19 mouse cellular contexts compared by ENCODE assay signal in the genomic region with DNA sequence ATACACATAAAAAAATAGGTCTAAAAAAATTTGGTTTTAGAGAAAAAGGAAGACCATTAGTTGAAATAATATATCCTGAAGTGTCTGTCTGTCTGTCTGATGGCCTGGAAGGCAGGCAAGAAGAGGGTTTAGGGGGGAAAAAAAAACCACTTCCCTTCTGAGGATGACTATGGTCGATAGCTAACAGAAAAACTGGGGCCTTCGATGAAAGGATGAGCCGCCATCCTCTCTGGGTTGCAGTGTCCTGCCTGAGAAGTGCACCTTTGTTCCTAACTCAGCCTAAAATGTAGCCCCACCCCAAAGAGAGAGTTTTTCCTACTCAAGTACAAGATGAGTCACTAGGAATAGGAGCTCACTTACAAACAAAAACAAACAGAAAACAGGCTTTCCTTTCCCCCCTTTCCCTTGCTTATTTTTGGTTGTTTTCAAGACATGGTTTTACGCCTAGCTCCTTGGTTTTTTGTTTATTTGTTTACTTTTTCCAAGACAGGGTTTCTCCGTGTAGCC. TPM values are rescaled to one million over a fixed set of nuclear protein-coding genes. Genes with fewer than 3 reads are reported as not detected.
A peak's percentile ranks its signal among the peaks of the same experiment; 100 is the strongest.
DNase-seq lines count a peak whose midpoint lies in the region; ATAC-seq and TF ChIP-seq lines count a peak whose summit lies in the region.
"Had no signal": no experiment of that assay in that cellular context is flagged by ENCODE, and none has a peak within 500 bp of the region (broad histone marks: within the 10 kb centered on the region; RNA-seq: fewer than 3 reads in every experiment).

No protein-coding gene starts in this region.

- no peak for ATAC-seq in liver, embryonic 11.5 days (replicated peaks; ENCODE audit: low FRiP score)
- no peak for ATAC-seq in stomach, postnatal 0 days (ENCODE audit: low FRiP score, low TSS enrichment)
- no peak for ATAC-seq in midbrain, embryonic 11.5 days (ENCODE audit: low FRiP score)
- no peak for ATAC-seq in kidney, embryonic 16.5 days (ENCODE audit: low FRiP score, low TSS enrichment)
- ATAC-seq: forebrain, embryonic 13.5 days had no signal

- H3K4me2 ChIP-seq in liver, embryonic 11.5 days = no peak overlapping the region
- H3K4me2 ChIP-seq in stomach, postnatal 0 days (replicated peaks; ENCODE audit: low read depth) = no peak overlapping the region
- H3K4me2 ChIP-seq in midbrain, embryonic 11.5 days = no peak overlapping the region
- H3K4me2 ChIP-seq in kidney, embryonic 16.5 days (replicated peaks; ENCODE audit: low read depth, low read length) = no peak overlapping the region
- H3K4me2 ChIP-seq: forebrain, embryonic 13.5 days; hindbrain, embryonic 14.5 days; neural tube, embryonic 12.5 days had no signal

- H3K36me3 ChIP-seq in liver, adult 2 months (ENCODE audit: control insufficient read depth, insufficient read depth, low read length) = no peaks in the 10 kb centered on the region
- 0 out of 2 replicates have a peak, but pooled peaks cover 2% of the 10 kb centered on the region for H3K36me3 ChIP-seq in liver, embryonic 11.5 days (ENCODE audit: control insufficient read depth, insufficient read depth, low read length)
- no peaks in the 10 kb centered on the region for H3K36me3 ChIP-seq in stomach, postnatal 0 days (ENCODE audit: control insufficient read depth, insufficient read depth, low read length)
- H3K36me3 ChIP-seq in midbrain, embryonic 11.5 days (ENCODE audit: control insufficient read depth, insufficient read depth, low read length) = no peaks in the 10 kb centered on the region
- no peaks in the 10 kb centered on the region for H3K36me3 ChIP-seq in kidney, embryonic 16.5 days (ENCODE audit: insufficient read depth, low read length)

- no peak for TF ChIP-seq CTCF in cerebellum, adult 2 months (IDR thresholded peaks at IDR 0.05; ENCODE audit: borderline replicate concordance, insufficient read depth, low read depth, low read length)
- TF ChIP-seq CTCF in liver, adult 2 months (IDR thresholded peaks at IDR 0.05; ENCODE audit: low read depth, low read length) = no peak
- TF ChIP-seq CTCF in stomach, postnatal 0 days (IDR thresholded peaks at IDR 0.05; ENCODE audit: low read depth) = no peak

- TF ChIP-seq EP300 in stomach, postnatal 0 days (optimal IDR thresholded peaks at IDR 0.05) = no peak

- WGBS in cerebellum, adult 2 months = 71% methylated on average over 5 of the region's 5 CpGs
- WGBS in liver, adult 2 months = 76% methylated on average over 5 of the region's 5 CpGs
- 36% methylated on average over 5 of the region's 5 CpGs for WGBS in liver, embryonic 11.5 days
- WGBS in stomach, postnatal 0 days = 74% methylated on average over 5 of the region's 5 CpGs
- WGBS in midbrain, embryonic 11.5 days = 80% methylated on average over 5 of the region's 5 CpGs
- 52% methylated on average over 5 of the region's 5 CpGs for WGBS in kidney, embryonic 16.5 days

- peaks cover 43% of the 10 kb centered on the region for H3K4me1 ChIP-seq in cerebellum, adult 2 months (ENCODE audit: control insufficient read depth, insufficient read depth, low read length)
- H3K4me1 ChIP-seq in liver, adult 2 months (ENCODE audit: control insufficient read depth, insufficient read depth, low read length) = peaks cover 17% of the 10 kb centered on the region
- peaks cover 29% of the 10 kb centered on the region for H3K4me1 ChIP-seq in liver, embryonic 11.5 days (replicated peaks; ENCODE audit: control insufficient read depth, insufficient read depth, low read length)
- H3K4me1 ChIP-seq in stomach, postnatal 0 days (replicated peaks; ENCODE audit: control insufficient read depth, insufficient read depth) = peaks cover 6% of the 10 kb centered on the region; the same call in 1 of the 2 replicates
- no peaks in the 10 kb centered on the region for H3K4me1 ChIP-seq in midbrain, embryonic 11.5 days (ENCODE audit: control insufficient read depth, insufficient read depth, low read length)
- H3K4me1 ChIP-seq in kidney, embryonic 16.5 days (ENCODE audit: insufficient read depth, low read length) = peaks cover 15% of the 10 kb centered on the region

- peak overlapping the region; percentile 31; the same call in 1 of the 2 replicates for H3K27ac ChIP-seq in cerebellum, adult 2 months (ENCODE audit: insufficient read depth, low read length)
- H3K27ac ChIP-seq in liver, adult 2 months (replicated peaks; ENCODE audit: insufficient read depth, low read depth, low read length) = peak overlapping the region; percentile 18; the same call in 1 of the 2 replicates
- H3K27ac ChIP-seq in liver, embryonic 11.5 days (ENCODE audit: low read depth, low read length) = 0 out of 2 replicates have a peak overlapping the region, but pooled peaks have one; percentile 38
- H3K27ac ChIP-seq in stomach, postnatal 0 days (replicated peaks) = peak overlapping the region; percentile 5; the same call in 1 of the 2 replicates
- no peak overlapping the region for H3K27ac ChIP-seq in midbrain, embryonic 11.5 days (ENCODE audit: low read depth, low read length)
- no peak overlapping the region for H3K27ac ChIP-seq in kidney, embryonic 16.5 days (ENCODE audit: low read length)
- H3K27ac ChIP-seq: forebrain, embryonic 13.5 days; heart, embryonic 10.5 days; hindbrain, embryonic 14.5 days; macrophage; neural tube, embryonic 12.5 days had no signal

- H3K9me3 ChIP-seq in liver, embryonic 11.5 days (ENCODE audit: control insufficient read depth, low read length) = no peaks in the 10 kb centered on the region
- H3K9me3 ChIP-seq in stomach, postnatal 0 days (ENCODE audit: control insufficient read depth, low read length) = no peaks in the 10 kb centered on the region
- H3K9me3 ChIP-seq in midbrain, embryonic 11.5 days (ENCODE audit: control insufficient read depth, low read length) = no peaks in the 10 kb centered on the region
- H3K9me3 ChIP-seq in kidney, embryonic 16.5 days (ENCODE audit: low read length) = no peaks in the 10 kb centered on the region
- H3K9me3 ChIP-seq: forebrain, embryonic 13.5 days; heart, embryonic 10.5 days; neural tube, embryonic 12.5 days had no signal

- H3K4me3 ChIP-seq in cerebellum, adult 2 months (replicated peaks; ENCODE audit: insufficient read depth, low read depth, low read length) = no peak overlapping the region
- H3K4me3 ChIP-seq in liver, adult 2 months (ENCODE audit: insufficient read depth, low read depth, low read length) = no peak overlapping the region
- no peak overlapping the region for H3K4me3 ChIP-seq in liver, embryonic 11.5 days (ENCODE audit: low read depth, low read length)
- no peak overlapping the region for H3K4me3 ChIP-seq in stomach, postnatal 0 days (ENCODE audit: low read depth, low read length)
- H3K4me3 ChIP-seq in midbrain, embryonic 11.5 days (ENCODE audit: low read depth, low read length) = no peak overlapping the region
- H3K4me3 ChIP-seq in kidney, embryonic 16.5 days (ENCODE audit: low read length) = no peak overlapping the region
- H3K4me3 ChIP-seq: forebrain, embryonic 13.5 days; heart, embryonic 10.5 days; neural tube, embryonic 12.5 days had no signal

- TF ChIP-seq POLR2A in cerebellum, adult 2 months (IDR thresholded peaks at IDR 0.05; ENCODE audit: borderline replicate concordance, insufficient read depth, low read length) = no peak
- TF ChIP-seq POLR2A in liver, adult 2 months (IDR thresholded peaks at IDR 0.05; ENCODE audit: extremely low read depth, insufficient read depth, low read length) = no peak

- H3K9ac ChIP-seq in liver, adult 2 months (ENCODE audit: low read depth, low read length) = no peak overlapping the region
- no peak overlapping the region for H3K9ac ChIP-seq in liver, embryonic 11.5 days (ENCODE audit: low read depth, low read length)
- no peak overlapping the region for H3K9ac ChIP-seq in stomach, postnatal 0 days (ENCODE audit: low read length)
- no peak overlapping the region for H3K9ac ChIP-seq in midbrain, embryonic 11.5 days (ENCODE audit: low read length)
- no peak overlapping the region for H3K9ac ChIP-seq in kidney, embryonic 16.5 days (replicated peaks; ENCODE audit: low read length)
- H3K9ac ChIP-seq: forebrain, embryonic 13.5 days; hindbrain, embryonic 14.5 days; neural tube, embryonic 12.5 days had no signal

- peaks cover 13% of the 10 kb centered on the region; the same call in 1 of the 2 replicates for H3K79me2 ChIP-seq in liver, adult 2 months (ENCODE audit: control insufficient read depth, insufficient read depth, low read length)

- H3K27me3 ChIP-seq in cerebellum, adult 2 months (ENCODE audit: control insufficient read depth, insufficient read depth, low read length) = no peaks in the 10 kb centered on the region
- H3K27me3 ChIP-seq in liver, adult 2 months (ENCODE audit: control insufficient read depth, insufficient read depth, low read length) = no peaks in the 10 kb centered on the region
- no peaks in the 10 kb centered on the region for H3K27me3 ChIP-seq in liver, embryonic 11.5 days (replicated peaks; ENCODE audit: control insufficient read depth, insufficient read depth, low read length)
- no peaks in the 10 kb centered on the region for H3K27me3 ChIP-seq in stomach, postnatal 0 days (ENCODE audit: control insufficient read depth, insufficient read depth, low read length)
- H3K27me3 ChIP-seq in midbrain, embryonic 11.5 days (ENCODE audit: control insufficient read depth, insufficient read depth, low read length) = no peaks in the 10 kb centered on the region
- no peaks in the 10 kb centered on the region for H3K27me3 ChIP-seq in kidney, embryonic 16.5 days (ENCODE audit: insufficient read depth, low read length)
- H3K27me3 ChIP-seq: forebrain, embryonic 13.5 days; neural tube, embryonic 12.5 days had no signal

- DNase-seq in cerebellum, adult 2 months = no peak
- DNase-seq in cerebellum, adult 11 months = no peak
- no peak for DNase-seq in liver, adult 2 months (ENCODE audit: extremely low read depth, low read depth, low spot score)
- no peak for DNase-seq in liver
- DNase-seq in liver, embryonic 11.5 days (ENCODE audit: low spot score) = no peak
- DNase-seq in stomach, postnatal 0 days (ENCODE audit: low spot score) = no peak
- no peak for DNase-seq in midbrain, embryonic 11.5 days (ENCODE audit: low spot score, missing footprints)
- DNase-seq: adrenal gland, postnatal 14 days; kidney, adult 11 months; kidney, postnatal 14 days; lung, adult 18-20 months; right cerebral cortex, postnatal 25 days had no signal

RNA-seq across cellular contexts. Expression of a gene that starts 4.7 kb away (rescaled TPM):
- polyA plus RNA-seq in cerebellum, adult 2 months (2012; rRNA removed) = 96.8 and 103 TPM in 2 replicates
- 56.6 and 63.6 TPM in 2 replicates for total RNA-seq in liver, adult 2 months (2014; rRNA removed)
- 122 and 137 TPM in 2 replicates for polyA plus RNA-seq in liver, adult 2 months (2012; rRNA removed)
- 29.0 and 29.9 TPM in 2 replicates for polyA plus RNA-seq in liver, embryonic 11.5 days (2014; fragmentation: Nextera tagmentation; extraction: Ambion mirVana)
- polyA plus RNA-seq in stomach, postnatal 0 days (2015; fragmentation: Nextera tagmentation; extraction: Ambion mirVana) = 55.9 and 64.1 TPM in 2 replicates
- 38.8 and 43.3 TPM in 2 replicates for polyA plus RNA-seq in midbrain, embryonic 11.5 days (2014; fragmentation: Nextera tagmentation; extraction: Ambion mirVana)
- polyA plus RNA-seq in kidney, embryonic 16.5 days (2015; fragmentation: Nextera tagmentation; extraction: Ambion mirVana) = 55.8 and 57.0 TPM in 2 replicates

RNA-seq across cellular contexts. Expression of a gene that starts 5.4 kb away (rescaled TPM):
- 43.2 and 47.6 TPM in 2 replicates for polyA plus RNA-seq in cerebellum, adult 2 months (2012; rRNA removed)
- total RNA-seq in liver, adult 2 months (2014; rRNA removed) = 7.6 and 7.8 TPM in 2 replicates
- polyA plus RNA-seq in liver, adult 2 months (2012; rRNA removed) = 11.3 and 12.8 TPM in 2 replicates
- 19.8 and 22.7 TPM in 2 replicates for polyA plus RNA-seq in liver, embryonic 11.5 days (2014; fragmentation: Nextera tagmentation; extraction: Ambion mirVana)
- 10.1 and 11.7 TPM in 2 replicates for polyA plus RNA-seq in stomach, postnatal 0 days (2015; fragmentation: Nextera tagmentation; extraction: Ambion mirVana)
- 28.0 and 29.7 TPM in 2 replicates for polyA plus RNA-seq in midbrain, embryonic 11.5 days (2014; fragmentation: Nextera tagmentation; extraction: Ambion mirVana)
- polyA plus RNA-seq in kidney, embryonic 16.5 days (2015; fragmentation: Nextera tagmentation; extraction: Ambion mirVana) = 25.8 and 27.4 TPM in 2 replicates

RNA-seq across cellular contexts. Expression of a gene that starts 25.5 kb away (rescaled TPM):
- polyA plus RNA-seq in cerebellum, adult 2 months (2012; rRNA removed) = 1.8 and 1.9 TPM in 2 replicates
- 0.07 TPM in 1 of 2 replicates, not detected in the other for total RNA-seq in liver, adult 2 months (2014; rRNA removed)
- 0.16 TPM in 1 of 2 replicates, not detected in the other for polyA plus RNA-seq in liver, adult 2 months (2012; rRNA removed)
- polyA plus RNA-seq in liver, embryonic 11.5 days (2014; fragmentation: Nextera tagmentation; extraction: Ambion mirVana) = 0.08 and 0.25 TPM in 2 replicates
- polyA plus RNA-seq in stomach, postnatal 0 days (2015; fragmentation: Nextera tagmentation; extraction: Ambion mirVana) = 16.6 and 16.8 TPM in 2 replicates
- 0.20 TPM in 1 of 2 replicates, not detected in the other for polyA plus RNA-seq in midbrain, embryonic 11.5 days (2014; fragmentation: Nextera tagmentation; extraction: Ambion mirVana)
- polyA plus RNA-seq in kidney, embryonic 16.5 days (2015; fragmentation: Nextera tagmentation; extraction: Ambion mirVana) = 0.41 and 0.82 TPM in 2 replicates
- total RNA-seq: midbrain, postnatal 0 days had no signal
- polyA plus RNA-seq: forebrain, embryonic 13.5 days; hindbrain, embryonic 14.5 days; macrophage; midbrain, postnatal 0 days had no signal

RNA-seq across cellular contexts. Expression of a gene that starts 30.5 kb away (rescaled TPM):
- 1.2 and 1.5 TPM in 2 replicates for polyA plus RNA-seq in cerebellum, adult 2 months (2012; rRNA removed)
- total RNA-seq in liver, adult 2 months (2014; rRNA removed) = 0.54 and 0.55 TPM in 2 replicates
- polyA plus RNA-seq in liver, adult 2 months (2012; rRNA removed) = 0.47 and 0.91 TPM in 2 replicates
- polyA plus RNA-seq in liver, embryonic 11.5 days (2014; fragmentation: Nextera tagmentation; extraction: Ambion mirVana) = 5.5 and 6.7 TPM in 2 replicates
- polyA plus RNA-seq in stomach, postnatal 0 days (2015; fragmentation: Nextera tagmentation; extraction: Ambion mirVana) = 57.2 and 63.1 TPM in 2 replicates
- polyA plus RNA-seq in midbrain, embryonic 11.5 days (2014; fragmentation: Nextera tagmentation; extraction: Ambion mirVana) = 0.87 and 1.3 TPM in 2 replicates
- 8.6 and 9.4 TPM in 2 replicates for polyA plus RNA-seq in kidney, embryonic 16.5 days (2015; fragmentation: Nextera tagmentation; extraction: Ambion mirVana)

RNA-seq across cellular contexts. Expression of a gene that starts 35.1 kb away (rescaled TPM):
- 0.75 and 0.90 TPM in 2 replicates for polyA plus RNA-seq in cerebellum, adult 2 months (2012; rRNA removed)
- total RNA-seq in liver, adult 2 months (2014; rRNA removed) = 0.09 TPM in 1 of 2 replicates, not detected in the other
- polyA plus RNA-seq in liver, adult 2 months (2012; rRNA removed) = 0.06 TPM in 1 of 2 replicates, not detected in the other
- polyA plus RNA-seq in liver, embryonic 11.5 days (2014; fragmentation: Nextera tagmentation; extraction: Ambion mirVana) = 0.95 and 1.0 TPM in 2 replicates
- 0.21 and 0.38 TPM in 2 replicates for polyA plus RNA-seq in stomach, postnatal 0 days (2015; fragmentation: Nextera tagmentation; extraction: Ambion mirVana)
- 0.18 and 0.48 TPM in 2 replicates for polyA plus RNA-seq in midbrain, embryonic 11.5 days (2014; fragmentation: Nextera tagmentation; extraction: Ambion mirVana)
- polyA plus RNA-seq in kidney, embryonic 16.5 days (2015; fragmentation: Nextera tagmentation; extraction: Ambion mirVana) = 0.53 and 0.55 TPM in 2 replicates
- total RNA-seq: adrenal gland, postnatal 14 days had no signal

Comparison
In these comparisons a context has a peak if more than half of its experiments do, and no peak if none do; other contexts are left out.
1. H3K27ac ChIP-seq: peak in cerebellum, adult 2 months (single experiment), liver, adult 2 months (single experiment), liver, embryonic 11.5 days (single experiment) and stomach, postnatal 0 days (single experiment); none in midbrain, embryonic 11.5 days (single experiment) and kidney, embryonic 16.5 days (single experiment).